Mouse (Mus musculus): ENCODE data around the gene Zbtb45.
A peak's percentile ranks its signal among the peaks of the same experiment; 100 is the strongest.

Gene Zbtb45

DNA sequence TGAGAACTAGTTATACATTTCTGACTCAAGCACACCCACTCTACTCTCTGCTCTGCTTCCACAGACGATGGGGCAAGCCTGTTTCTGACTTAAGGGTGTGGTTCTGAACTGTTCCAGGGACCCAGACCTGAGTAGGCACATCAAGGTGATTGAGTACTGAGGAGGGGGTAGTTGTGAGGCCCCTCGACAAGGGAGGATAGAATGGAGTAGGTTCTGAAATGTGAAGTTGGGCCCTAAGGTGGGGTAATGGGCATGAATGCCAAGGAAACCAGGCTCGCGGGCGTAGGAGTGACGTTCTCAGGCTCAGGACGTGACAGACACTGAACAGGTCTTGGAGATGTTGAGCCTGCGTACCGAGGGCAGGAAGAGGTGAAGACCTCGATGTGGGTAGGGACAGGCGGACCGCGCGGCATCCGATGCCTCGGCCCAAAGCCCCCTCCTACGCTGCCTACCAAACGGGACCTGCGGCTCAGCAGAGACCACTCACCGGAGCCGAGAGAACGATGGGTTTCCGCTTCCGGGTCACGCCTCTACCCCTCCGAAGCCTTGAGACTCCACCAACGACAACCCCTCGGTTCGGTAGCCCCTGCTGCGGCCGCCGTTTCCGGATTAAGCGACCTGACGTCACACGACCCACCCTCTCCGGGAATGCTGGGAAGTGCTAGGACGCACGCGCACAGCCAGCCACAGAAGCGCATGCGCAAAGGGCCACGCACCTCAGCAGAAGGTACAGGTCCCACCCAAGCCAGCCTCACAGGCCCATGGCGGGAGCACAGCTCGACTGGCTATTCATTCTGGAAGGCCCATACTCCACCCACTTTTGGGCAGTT lies 24.5 kb upstream of the Zbtb45 start, which contains the start of gene Chmp2a:
Chmp2a (minus strand) TSS at position 660 of the 830 bp plus-strand sequence.
- DNase-seq (ENCODE audit: low read depth, low spot score), result peak; percentile 99

DNA sequence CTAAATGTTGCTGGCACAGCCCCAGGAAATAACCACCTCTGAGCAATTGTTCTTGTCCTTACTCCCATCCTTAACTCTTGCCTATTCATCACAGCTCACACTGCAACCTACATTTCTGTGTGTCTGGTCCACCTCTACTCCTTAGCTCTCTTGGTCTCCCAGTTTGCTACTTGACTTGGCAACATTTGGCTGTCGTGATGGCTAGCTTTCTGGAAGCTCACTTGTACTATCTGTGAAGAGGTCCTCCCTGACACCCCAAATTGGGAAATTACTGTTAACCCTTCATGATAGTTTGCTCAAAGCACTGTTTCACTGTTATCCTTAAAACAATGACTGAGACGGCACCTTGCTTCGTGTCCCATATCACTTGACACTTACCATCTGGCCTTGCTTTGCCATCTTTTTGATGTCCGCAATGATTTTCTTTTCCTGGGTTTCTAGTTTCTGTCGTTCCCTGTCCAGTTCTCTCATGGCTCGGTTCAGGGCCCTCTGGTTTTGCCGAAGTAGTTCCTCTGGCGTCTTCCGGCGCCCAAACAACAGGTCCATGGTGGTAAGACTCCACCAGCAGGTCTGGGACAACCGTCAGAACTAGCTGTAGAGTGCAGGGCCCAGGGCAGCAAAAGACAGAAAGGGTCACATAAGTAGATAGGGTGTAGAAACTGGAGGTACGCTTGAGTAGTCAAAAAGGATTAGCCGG lies 23.8 kb upstream of the Zbtb45 start:
- no peak for DNase-seq (ENCODE audit: low read depth, low spot score)

- no peak for DNase-seq (ENCODE audit: low read depth, low spot score)
These were observed 22.7 kb upstream of the Zbtb45 start for GRCm38 (mm10) chr7:13032541-13032940.

DNA sequence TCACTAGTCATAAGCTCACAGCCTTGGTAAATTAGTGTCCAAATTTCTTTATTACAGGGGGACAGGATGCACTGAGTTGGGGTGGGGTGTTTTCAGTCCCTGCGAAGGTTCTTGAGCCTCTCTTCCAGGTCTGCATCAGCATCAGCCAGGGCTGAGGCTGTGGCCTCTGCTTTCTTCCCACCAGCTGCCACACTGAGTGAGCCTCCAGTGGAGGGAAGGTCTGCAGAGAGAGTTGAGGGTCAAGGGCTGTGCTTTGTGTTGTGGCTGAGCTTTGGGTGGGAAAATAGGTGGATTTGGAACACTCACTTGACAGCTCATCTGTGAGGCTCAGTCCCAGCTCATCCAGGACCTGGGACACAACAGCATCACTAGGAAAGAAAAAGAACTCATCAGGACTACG lies 22.1 kb upstream of the Zbtb45 start:
- DNase-seq (ENCODE audit: low read depth, low spot score), result no peak

DNA sequence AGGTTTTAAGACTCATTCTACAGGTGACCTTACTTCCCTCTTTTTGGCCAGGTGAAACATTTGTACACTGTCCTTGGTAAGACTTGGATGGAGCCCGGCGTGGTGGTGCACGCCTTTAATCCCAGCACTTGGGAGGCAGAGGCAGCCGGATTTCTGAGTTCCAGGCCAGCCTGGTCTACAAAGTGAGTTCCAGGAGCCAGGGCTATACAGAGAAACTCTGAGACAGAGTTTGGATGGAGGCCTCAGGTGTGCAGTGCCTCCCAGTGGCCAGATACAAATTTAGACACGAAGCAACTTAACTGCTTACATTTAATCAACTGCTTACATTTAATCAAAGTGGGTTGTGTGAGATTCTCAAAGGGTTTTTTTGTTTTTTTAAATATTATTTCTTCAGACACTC lies 21.2 kb upstream of the Zbtb45 start:
- DNase-seq (ENCODE audit: low read depth, low spot score), result peak; percentile 56

GRCm38 (mm10) chr7:13028986-13029385 lies 19.2 kb upstream of the Zbtb45 start:
- DNase-seq (ENCODE audit: low read depth, low spot score), result no peak

- DNase-seq (ENCODE audit: low read depth, low spot score), result no peak
These were observed 15.8 kb upstream of the Zbtb45 start for GRCm38 (mm10) chr7:13025511-13026112.

GRCm38 (mm10) chr7:13024805-13025204 lies 15.0 kb upstream of the Zbtb45 start:
- DNase-seq (ENCODE audit: low read depth, low spot score), result peak; percentile 79

DNA sequence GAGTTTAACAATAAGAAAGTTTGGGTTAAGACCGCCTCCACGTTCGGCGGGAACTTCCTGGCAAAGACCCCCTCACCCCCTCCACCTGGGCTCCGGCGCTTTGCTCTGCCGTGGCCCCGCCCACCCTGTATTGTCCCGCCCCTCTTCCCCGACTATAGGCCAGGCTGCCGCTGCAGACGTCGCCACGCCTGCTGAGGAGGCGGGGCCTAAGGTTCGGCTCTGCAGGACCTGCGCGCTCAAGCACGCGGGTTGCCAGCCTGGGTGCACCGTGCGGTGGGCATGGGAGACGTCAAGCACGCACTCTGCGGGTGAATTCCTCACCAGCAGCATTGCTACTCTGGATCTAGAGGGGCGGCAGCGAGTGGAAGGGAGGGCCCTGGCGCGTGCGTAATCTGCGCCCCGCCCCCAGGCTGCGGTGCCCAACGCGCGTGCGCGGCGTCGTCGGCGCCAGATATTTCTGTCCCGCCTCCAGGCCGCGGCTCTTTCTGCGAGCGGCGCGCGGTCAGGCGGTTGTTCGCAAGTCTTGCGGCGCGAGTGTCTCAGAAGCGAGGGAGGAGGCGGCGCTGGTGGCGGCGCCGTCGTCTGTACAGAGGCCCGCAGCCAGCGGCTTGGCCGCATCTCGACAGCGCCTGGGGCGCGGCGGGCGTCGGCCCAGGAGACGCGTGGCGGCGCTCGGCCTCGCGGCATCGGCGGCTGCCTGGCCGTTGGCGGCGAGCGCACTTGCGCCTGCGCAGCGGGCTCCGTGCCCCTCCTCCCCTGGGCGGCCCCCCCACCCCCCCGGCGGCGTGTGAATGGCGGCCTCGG lies 14.3 kb upstream of the Zbtb45 start:
- peak; percentile 97 for DNase-seq (ENCODE audit: low read depth, low spot score)

- DNase-seq (ENCODE audit: low read depth, low spot score), result peak; percentile 47
These were observed 13.1 kb upstream of the Zbtb45 start for GRCm38 (mm10) chr7:13022773-13023535.

GRCm38 (mm10) chr7:13015217-13015616 lies 5.4 kb upstream of the Zbtb45 start:
- DNase-seq (ENCODE audit: low read depth, low spot score), result no peak

- no peak for DNase-seq (ENCODE audit: low read depth, low spot score)
These were observed 4.5 kb upstream of the Zbtb45 start for GRCm38 (mm10) chr7:13014275-13014839.

- DNase-seq (ENCODE audit: low read depth, low spot score), result no peak
These were observed 3.8 kb upstream of the Zbtb45 start for GRCm38 (mm10) chr7:13013671-13014070.

DNA sequence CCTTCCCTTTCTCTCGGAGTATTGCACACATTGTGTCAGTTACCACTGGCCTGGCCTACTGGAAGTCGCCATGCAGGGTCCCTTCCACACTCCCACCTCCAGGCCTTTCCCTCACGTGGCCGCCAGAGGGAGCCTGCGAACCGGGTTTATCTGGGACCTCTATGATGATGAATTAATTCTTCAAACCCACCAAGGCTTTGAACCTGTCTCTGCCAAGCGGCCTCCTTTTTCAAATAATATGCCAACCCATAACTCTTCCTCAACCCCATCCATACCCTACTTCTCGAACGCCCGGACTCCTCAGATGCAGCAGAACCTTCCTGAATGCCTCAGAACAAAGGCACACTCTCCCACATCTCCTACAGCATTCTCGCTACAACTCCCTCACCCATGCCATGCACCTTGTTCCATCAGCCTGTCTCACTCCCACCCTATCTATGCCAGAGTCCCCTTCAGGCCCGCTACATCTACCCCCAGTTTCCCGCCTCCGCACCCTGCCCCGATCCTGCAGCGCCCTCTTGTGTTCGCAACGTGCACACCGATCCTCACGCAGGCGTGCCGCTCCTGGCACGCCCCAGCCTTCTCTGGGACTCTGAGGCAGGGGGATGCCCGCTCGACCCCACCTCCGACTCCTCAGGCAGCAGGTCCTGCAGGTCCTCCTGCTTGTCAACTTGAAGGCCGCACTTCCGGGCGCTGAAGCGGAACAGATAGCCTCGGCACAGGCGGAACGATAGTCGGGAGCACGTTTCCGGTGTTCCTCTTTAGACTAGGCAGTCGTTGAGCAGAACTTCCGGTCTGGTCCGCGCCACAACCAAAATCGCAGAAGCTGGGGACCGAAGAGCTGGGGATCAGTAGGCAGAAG lies 460 bp downstream of the Zbtb45 start:
- DNase-seq (ENCODE audit: low read depth, low spot score), result peak; percentile 99

DNA sequence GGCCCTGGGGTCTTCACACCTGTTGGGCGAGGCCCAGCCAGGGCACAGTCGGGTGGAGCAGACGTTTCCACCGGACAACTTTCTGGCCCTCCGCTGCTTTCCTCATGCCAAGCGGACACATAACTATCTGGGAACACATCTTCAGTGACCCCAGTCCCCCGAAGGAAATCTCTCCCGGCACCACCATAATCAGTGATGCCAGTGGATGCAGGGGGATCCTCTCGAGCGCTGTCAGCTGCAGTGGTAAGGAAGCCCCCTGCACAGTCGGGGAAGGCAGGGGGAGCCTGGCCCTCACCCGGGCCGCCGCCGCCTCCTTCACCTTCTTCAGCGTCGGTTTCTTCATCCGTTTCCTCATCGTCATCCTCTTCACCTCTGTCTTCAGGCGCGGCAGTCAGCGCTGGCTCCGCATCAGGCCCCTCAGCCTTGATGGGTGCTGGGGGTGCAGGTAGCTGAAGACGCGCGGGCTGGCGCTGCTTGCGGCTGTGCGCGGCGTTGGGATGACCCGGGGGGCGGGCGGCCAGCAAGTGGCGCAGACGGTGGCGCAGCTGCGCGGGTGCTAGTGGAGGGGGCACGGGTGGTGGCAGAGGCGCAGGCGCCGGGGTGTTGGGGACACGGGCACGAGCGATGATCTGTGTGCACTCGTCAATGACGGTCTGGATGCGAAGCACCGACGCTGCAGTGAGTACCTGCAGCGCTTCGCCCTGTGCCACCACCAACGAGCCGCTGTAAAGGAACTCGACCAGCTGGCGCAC lies 2.3 kb downstream of the Zbtb45 start:
- DNase-seq (ENCODE audit: low read depth, low spot score), result no peak

- no peak for DNase-seq (ENCODE audit: low read depth, low spot score)
These were observed 3.3 kb downstream of the Zbtb45 start for GRCm38 (mm10) chr7:13006531-13006930.

DNA sequence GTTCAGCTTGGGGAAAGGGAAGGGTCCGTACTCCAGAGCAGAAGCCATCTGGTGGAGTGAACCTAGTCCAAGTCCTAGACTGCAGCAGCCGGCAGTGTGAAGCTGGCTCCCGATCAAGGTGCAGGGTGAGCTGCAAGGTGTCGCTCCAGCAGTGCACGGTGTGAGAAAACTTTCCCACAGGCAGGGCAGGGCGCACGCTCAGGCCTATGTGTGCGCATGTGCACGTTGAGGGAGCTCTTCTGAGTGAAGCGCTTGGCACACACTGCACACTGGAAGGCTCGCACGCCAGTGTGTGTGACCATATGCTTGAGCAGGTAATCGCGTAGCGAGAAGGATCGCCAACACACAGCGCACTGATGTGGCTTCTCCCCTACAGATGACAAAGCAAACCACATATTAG lies 3.8 kb downstream of the Zbtb45 start:
- peak; percentile 68 for DNase-seq (ENCODE audit: low read depth, low spot score)

GRCm38 (mm10) chr7:13003380-13003779 lies 6.5 kb downstream of the Zbtb45 start:
- no peak for DNase-seq (ENCODE audit: low read depth, low spot score)

GRCm38 (mm10) chr7:13001584-13001983 lies 8.2 kb downstream of the Zbtb45 start:
- DNase-seq (ENCODE audit: low read depth, low spot score), result no peak
